8 mouse cellular contexts compared by ENCODE assay signal in the genomic region with DNA sequence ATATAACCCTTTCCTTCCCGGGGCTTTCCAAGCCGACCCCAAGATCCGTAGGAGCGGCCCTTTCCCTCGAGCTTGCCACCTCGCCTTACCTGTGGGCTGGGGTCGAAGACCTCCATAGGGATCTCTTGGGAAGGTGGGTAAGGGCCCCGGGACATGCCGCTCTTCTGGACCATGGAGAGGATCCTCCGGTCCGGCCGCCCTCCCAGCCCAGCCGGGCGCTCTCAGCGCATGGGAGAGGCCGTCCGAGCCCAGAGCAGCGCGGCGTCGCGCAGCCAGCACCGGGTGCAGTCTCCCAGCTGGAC. TPM values are rescaled to one million over a fixed set of nuclear protein-coding genes. Genes with fewer than 3 reads are reported as not detected.
DNase-seq lines count a peak whose midpoint lies in the region; ATAC-seq and TF ChIP-seq lines count a peak whose summit lies in the region.

No protein-coding gene starts in this region.

- intact Hi-C loops in heart, adult 2 months (cut with DNase I), result no loop called here
- intact Hi-C loops in heart, postnatal 36 days (cut with DNase I), result loop anchor here (2.0 kb wide), 1 partner anchor 33 kb away; no protein-coding TSS in a partner anchor

- no peak for TF ChIP-seq POLR2A in heart, adult 2 months (IDR thresholded peaks at IDR 0.05; ENCODE audit: insufficient read depth, low read depth, low read length)

- no peaks in the 10 kb centered on the region for H3K9me3 ChIP-seq in liver, embryonic 13.5 days (replicated peaks)

- no peak for TF ChIP-seq EP300 in heart, adult 2 months (IDR thresholded peaks at IDR 0.05; ENCODE audit: insufficient read depth, low read depth, low read length)

- peak overlapping the region; percentile 95 for H3K4me2 ChIP-seq in liver, embryonic 13.5 days

- peak overlapping the region; percentile 90 for H3K9ac ChIP-seq in heart, adult 2 months (ENCODE audit: low read depth, low read length)
- peak overlapping the region; percentile 72 for H3K9ac ChIP-seq in liver, embryonic 13.5 days

- 1% methylated on average over 23 of the region's 23 CpGs for WGBS in heart, adult 2 months
- WGBS in liver, embryonic 13.5 days (ENCODE audit: insufficient replicate concordance), result 0% methylated on average over 23 of the region's 23 CpGs

- H3K4me3 ChIP-seq in heart, adult 2 months, result peak overlapping the region; percentile 95
- peak overlapping the region; percentile 65 for H3K4me3 ChIP-seq in liver, embryonic 13.5 days (replicated peaks)

- DNase-seq in heart, adult 2 months, result no peak
- no peak for DNase-seq in heart, postnatal 36 days
- peak; percentile 10 for DNase-seq in urinary bladder, postnatal 25 days (ENCODE audit: low spot score)
- no peak for DNase-seq in urinary bladder, postnatal 4 days (ENCODE audit: low spot score in 2 of 2)
- no peak for DNase-seq in liver, embryonic 13.5 days
- no peak for DNase-seq in adrenal gland, postnatal 10 days
- no peak for DNase-seq in right cerebral cortex, postnatal 10 days (ENCODE audit: low spot score in 2 of 2)
- DNase-seq in gastrocnemius, postnatal 10 days, result no peak

- H3K4me1 ChIP-seq in heart, adult 2 months (ENCODE audit: control insufficient read depth, insufficient read depth, low read length), result peaks cover 2% of the 10 kb centered on the region; the same call in 1 of the 2 replicates
- H3K4me1 ChIP-seq in liver, embryonic 13.5 days (replicated peaks), result peaks cover 40% of the 10 kb centered on the region

- no peak for ATAC-seq in liver, embryonic 13.5 days (ENCODE audit: low read depth)

- H3K36me3 ChIP-seq in heart, adult 2 months (ENCODE audit: control insufficient read depth, insufficient read depth, low read length), result no peaks in the 10 kb centered on the region
- no peaks in the 10 kb centered on the region for H3K36me3 ChIP-seq in liver, embryonic 13.5 days

- peak overlapping the region; percentile 76 for H3K27ac ChIP-seq in heart, adult 2 months
- no peak overlapping the region for H3K27ac ChIP-seq in liver, embryonic 13.5 days

- peaks cover 3% of the 10 kb centered on the region for H3K79me2 ChIP-seq in heart, adult 2 months (replicated peaks; ENCODE audit: control insufficient read depth, insufficient read depth, low read length)

- TF ChIP-seq CTCF in heart, adult 2 months (IDR thresholded peaks at IDR 0.05), result no peak

- no peaks in the 10 kb centered on the region for H3K27me3 ChIP-seq in heart, adult 2 months (ENCODE audit: control insufficient read depth, insufficient read depth, low read length)
- peaks cover 55% of the 10 kb centered on the region for H3K27me3 ChIP-seq in liver, embryonic 13.5 days

RNA-seq across cellular contexts. Expression of gene Cacnb1, which starts 0.6 kb away (rescaled TPM):
- 1 to 10 TPM; 5.9 to 6.1 TPM for total RNA-seq in heart, adult 2 months (2021)
- polyA plus RNA-seq in heart, adult 2 months (2012; rRNA removed), result 10.0 and 10.5 TPM in 2 replicates
- total RNA-seq in heart, postnatal 36 days (2021), result 1 to 10 TPM; 6.1 to 6.2 TPM
- polyA plus RNA-seq in liver, embryonic 13.5 days (2015; fragmentation: Nextera tagmentation; extraction: Ambion mirVana), result 0.73 and 0.88 TPM in 2 replicates
- total RNA-seq in adrenal gland, postnatal 10 days (2021), result 10 to 100 TPM; 11.7 to 29.3 TPM
- 100 to 1,000 TPM; 313 to 347 TPM for total RNA-seq in gastrocnemius, postnatal 10 days (2021)

RNA-seq across cellular contexts. Expression of gene Rpl19, which starts 4.3 kb away (rescaled TPM):
- 100 to 1,000 TPM; 505 to 604 TPM for total RNA-seq in heart, adult 2 months (2021)
- 348 and 422 TPM in 2 replicates for polyA plus RNA-seq in heart, adult 2 months (2012; rRNA removed)
- 100 to 1,000 TPM; 537 to 577 TPM for total RNA-seq in heart, postnatal 36 days (2021)
- 791 and 820 TPM in 2 replicates for polyA plus RNA-seq in liver, embryonic 13.5 days (2015; fragmentation: Nextera tagmentation; extraction: Ambion mirVana)
- 1,000 to 10,000 TPM; 1,275 to 1,278 TPM for total RNA-seq in adrenal gland, postnatal 10 days (2021)
- 100 to 1,000 TPM; 848 to 925 TPM for total RNA-seq in gastrocnemius, postnatal 10 days (2021)

RNA-seq across cellular contexts. Expression of gene Arl5c, which starts 26.2 kb away (rescaled TPM):
- under 1 TPM; 0.66 to 0.70 TPM for total RNA-seq in heart, adult 2 months (2021)
- polyA plus RNA-seq in heart, adult 2 months (2012; rRNA removed), result 2.4 and 2.8 TPM in 2 replicates
- under 1 TPM; 0.65 to 0.80 TPM for total RNA-seq in heart, postnatal 36 days (2021)
- polyA plus RNA-seq in liver, embryonic 13.5 days (2015; fragmentation: Nextera tagmentation; extraction: Ambion mirVana), result 10.8 and 12.8 TPM in 2 replicates
- 1 to 10 TPM; 3.1 to 3.8 TPM for total RNA-seq in adrenal gland, postnatal 10 days (2021)
- total RNA-seq in gastrocnemius, postnatal 10 days (2021), result 1 to 10 TPM in 1 of 2 experiments, under 1 TPM in 1; 0.82 to 1.8 TPM

RNA-seq across cellular contexts. Expression of gene Stac2, which starts 31.1 kb away (rescaled TPM):
- total RNA-seq in heart, adult 2 months (2021), result under 1 TPM; 0.10 to 0.20 TPM
- polyA plus RNA-seq in heart, adult 2 months (2012; rRNA removed), result 0.09 and 0.35 TPM in 2 replicates
- under 1 TPM in 1 of 2 experiments, not detected in 1; 0.17 TPM for total RNA-seq in heart, postnatal 36 days (2021)
- polyA plus RNA-seq in liver, embryonic 13.5 days (2015; fragmentation: Nextera tagmentation; extraction: Ambion mirVana), result 0.05 TPM in 1 of 2 replicates, not detected in the other
- 1 to 10 TPM; 1.8 to 3.1 TPM for total RNA-seq in adrenal gland, postnatal 10 days (2021)
- under 1 TPM; 0.26 to 0.36 TPM for total RNA-seq in gastrocnemius, postnatal 10 days (2021)

RNA-seq across cellular contexts. Expression of gene Plxdc1, which starts 36.0 kb away (rescaled TPM):
- total RNA-seq in heart, adult 2 months (2021), result 1 to 10 TPM; 4.5 to 5.5 TPM
- polyA plus RNA-seq in heart, adult 2 months (2012; rRNA removed), result 6.6 and 8.5 TPM in 2 replicates
- total RNA-seq in heart, postnatal 36 days (2021), result 1 to 10 TPM; 5.1 to 6.2 TPM
- polyA plus RNA-seq in liver, embryonic 13.5 days (2015; fragmentation: Nextera tagmentation; extraction: Ambion mirVana), result 0.45 and 0.58 TPM in 2 replicates
- 1 to 10 TPM; 3.4 to 7.2 TPM for total RNA-seq in adrenal gland, postnatal 10 days (2021)
- 10 to 100 TPM in 1 of 2 experiments, 1 to 10 TPM in 1; 8.3 to 10.7 TPM for total RNA-seq in gastrocnemius, postnatal 10 days (2021)

Comparison
In these comparisons a context has a peak if more than half of its experiments do, and no peak if none do; other contexts are left out.
1. RNA of gene Cacnb1, which starts 0.6 kb away (total RNA-seq): 313 to 347 TPM in gastrocnemius, postnatal 10 days; 11.7 to 29.3 TPM in adrenal gland, postnatal 10 days, 6.1 to 6.2 TPM in heart, postnatal 36 days and 5.9 to 6.1 TPM in heart, adult 2 months; every median in the first group is over 10 times any median in the second.